Mouse (Mus musculus): Measurements from ENCODE around the gene Wif1. TPM values are rescaled to one million over a fixed set of nuclear protein-coding genes. Genes with fewer than 3 reads are reported as not detected.

The Wif1 gene
- 1 to 10 TPM; 2.2 to 5.2 (median 3.0) TPM for total RNA-seq (2022)

DNA sequence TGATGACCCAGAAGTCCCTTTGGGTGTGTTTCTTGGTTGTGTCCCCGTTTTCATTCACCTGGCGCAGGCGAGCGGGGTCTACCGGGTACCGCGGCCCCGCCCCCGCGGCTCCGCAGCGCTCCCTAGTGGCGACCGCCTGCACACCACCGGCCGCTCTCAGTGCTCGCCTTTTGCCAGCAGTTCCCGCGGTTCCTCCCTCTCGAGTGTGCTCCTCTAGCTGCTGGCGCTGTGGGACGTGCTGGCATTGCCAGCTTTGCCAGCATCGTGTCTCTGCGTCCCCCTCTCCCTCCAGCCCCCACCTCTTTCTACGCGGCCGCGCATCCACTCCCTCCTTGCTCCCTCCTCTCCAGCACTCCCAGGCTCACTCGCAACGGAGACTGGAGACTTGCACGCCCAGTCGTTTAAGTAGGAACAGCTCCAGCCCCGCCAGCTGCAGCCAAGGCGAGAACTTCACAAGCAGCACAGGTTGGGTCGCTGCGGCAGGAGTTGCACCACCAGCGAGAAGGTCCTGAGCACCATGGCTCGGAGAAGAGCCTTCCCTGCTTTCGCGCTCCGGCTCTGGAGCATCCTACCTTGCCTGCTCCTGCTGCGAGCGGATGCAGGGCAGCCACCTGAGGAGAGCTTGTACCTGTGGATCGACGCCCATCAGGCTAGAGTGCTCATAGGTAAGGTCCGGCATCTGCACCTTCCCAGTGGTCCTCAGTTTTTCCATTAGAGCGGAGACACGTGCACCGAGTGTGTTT lies at the start of gene Wif1:
TSS of gene Wif1 (plus strand) at position 135 of the 743 bp plus-strand sequence.
- peak; percentile 35 for DNase-seq (ENCODE audit: low spot score)

- no peak for DNase-seq (ENCODE audit: low spot score)
These were observed 31.6 kb upstream of the Wif1 start for GRCm38 (mm10) chr10:121002135-121002534.

DNA sequence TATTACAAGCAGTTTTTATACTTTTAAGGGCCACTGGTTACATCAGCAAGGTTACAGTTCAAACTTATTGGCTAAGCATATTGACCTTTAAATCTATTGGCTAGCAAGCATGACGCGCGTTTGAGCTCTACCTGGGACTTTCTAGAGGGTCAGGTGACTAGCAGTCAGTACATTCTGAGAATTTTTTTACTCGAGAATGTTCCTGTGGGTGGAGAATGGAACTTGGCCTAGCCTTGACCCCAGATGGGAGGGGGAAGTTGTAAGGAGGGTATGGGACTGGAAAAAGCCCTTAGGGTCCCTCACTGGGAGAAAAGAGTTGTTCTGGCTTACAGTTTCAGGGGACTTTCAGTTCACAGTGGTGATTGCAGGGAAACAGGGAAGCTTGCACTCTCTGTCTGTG lies 22.3 kb upstream of the Wif1 start:
- DNase-seq (ENCODE audit: low spot score), result no peak

GRCm38 (mm10) chr10:121016291-121016690 lies 17.5 kb upstream of the Wif1 start:
- DNase-seq (ENCODE audit: low spot score), result no peak

- DNase-seq (ENCODE audit: low spot score), result no peak
These were observed 16.9 kb upstream of the Wif1 start for GRCm38 (mm10) chr10:121016711-121017503.

GRCm38 (mm10) chr10:121022951-121023350 lies 10.8 kb upstream of the Wif1 start:
- DNase-seq (ENCODE audit: low spot score), result no peak

GRCm38 (mm10) chr10:121031802-121032201 lies 2.0 kb upstream of the Wif1 start:
- DNase-seq (ENCODE audit: low spot score), result peak; percentile 7

- DNase-seq (ENCODE audit: low spot score), result peak; percentile 61
These were observed 500 bp upstream of the Wif1 start for GRCm38 (mm10) chr10:121033128-121033791.

- no peak for DNase-seq (ENCODE audit: low spot score)
These were observed 798 bp downstream of the Wif1 start for GRCm38 (mm10) chr10:121034569-121034947.

DNA sequence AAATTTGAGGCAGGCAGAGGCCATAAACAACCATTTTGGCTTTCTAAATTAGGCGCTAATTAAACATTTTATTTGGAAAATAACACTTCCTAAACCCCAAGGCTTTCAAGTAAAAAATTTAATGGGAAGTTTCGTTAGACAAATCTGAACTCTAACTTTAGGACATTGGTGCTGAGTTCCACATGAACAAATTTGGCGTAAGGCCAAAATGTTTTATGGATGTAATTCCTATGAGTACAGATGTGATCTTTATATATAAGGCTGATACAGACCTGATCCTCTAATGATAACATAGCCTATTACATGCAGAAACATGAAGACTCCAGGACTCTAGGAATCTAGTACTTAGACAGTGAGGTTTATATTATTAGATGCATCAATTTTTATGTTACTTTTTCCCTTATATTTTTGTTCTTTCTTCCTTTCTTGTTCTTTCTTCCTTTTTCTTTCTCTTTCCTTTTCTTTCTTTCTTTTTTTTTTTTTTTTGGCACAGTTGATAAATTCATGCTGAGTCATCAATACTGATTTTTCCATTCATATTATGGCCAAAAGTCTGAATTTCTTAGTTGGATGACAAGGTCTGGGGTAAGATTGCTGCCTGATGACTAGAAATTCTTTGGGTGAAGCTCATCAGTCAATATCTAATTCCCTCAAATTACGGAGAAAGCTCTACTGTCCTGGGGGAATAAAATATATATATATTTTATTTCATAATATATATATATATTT lies 5.0 kb downstream of the Wif1 start:
- no peak for DNase-seq (ENCODE audit: low spot score)

GRCm38 (mm10) chr10:121040911-121041310 lies 7.2 kb downstream of the Wif1 start:
- DNase-seq (ENCODE audit: low spot score), result no peak

GRCm38 (mm10) chr10:121047440-121047839 lies 13.7 kb downstream of the Wif1 start:
- no peak for DNase-seq (ENCODE audit: low spot score)

DNA sequence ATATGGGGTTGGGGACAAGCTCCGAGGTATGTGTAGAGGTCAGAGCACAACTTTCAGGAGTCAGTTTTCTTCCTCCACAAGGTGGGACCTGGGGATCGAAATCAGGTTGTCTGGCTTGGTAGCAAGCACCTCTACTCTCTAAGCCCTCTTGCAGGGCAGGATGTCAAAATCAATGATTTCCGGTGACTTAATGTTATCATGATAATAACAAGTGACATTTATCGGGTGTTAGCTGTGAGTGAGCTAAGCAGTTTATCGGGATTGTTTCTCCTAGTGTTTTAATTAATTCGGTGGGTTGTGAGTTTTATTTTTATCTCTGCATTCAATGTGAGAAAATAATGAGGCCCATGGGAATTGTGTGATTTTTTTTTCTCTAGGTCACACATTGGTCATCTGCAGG lies 18.3 kb downstream of the Wif1 start:
- no peak for DNase-seq (ENCODE audit: low spot score)

DNA sequence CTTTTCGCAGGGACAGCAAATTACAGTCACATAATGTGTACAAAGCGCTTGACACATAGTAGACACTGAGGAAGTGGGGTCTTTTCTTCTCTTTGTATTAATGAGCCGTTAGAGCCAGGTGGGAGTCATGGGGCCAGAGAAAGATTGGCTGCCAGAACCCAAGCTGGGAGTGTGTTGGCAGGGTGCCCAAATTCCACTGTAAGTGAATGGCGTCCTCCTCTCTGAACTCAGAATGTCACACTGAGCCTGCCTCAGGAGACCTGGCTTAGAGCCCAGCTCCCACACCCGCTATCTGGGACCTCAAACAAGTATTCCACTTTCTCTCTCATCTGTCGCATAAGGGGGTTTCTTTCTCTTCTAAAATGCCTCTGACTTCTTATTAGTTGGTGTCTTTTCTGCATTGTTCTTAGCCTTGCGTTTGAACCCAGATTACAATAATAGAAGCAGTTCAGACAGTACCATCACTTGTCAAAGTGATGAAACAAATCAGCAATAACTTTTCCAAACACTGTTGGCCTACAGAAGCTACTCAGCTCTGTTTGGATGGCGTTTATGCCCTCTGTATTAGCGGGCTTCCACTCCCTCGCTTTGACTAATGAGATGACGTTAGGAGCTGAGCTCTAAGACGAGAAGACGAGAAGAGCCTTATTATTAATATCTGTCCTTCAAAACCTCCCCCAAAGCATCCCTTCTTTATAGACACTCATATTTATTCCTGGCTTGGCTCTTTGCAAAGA lies 21.9 kb downstream of the Wif1 start:
- DNase-seq (ENCODE audit: low spot score), result peak; percentile 70

DNA sequence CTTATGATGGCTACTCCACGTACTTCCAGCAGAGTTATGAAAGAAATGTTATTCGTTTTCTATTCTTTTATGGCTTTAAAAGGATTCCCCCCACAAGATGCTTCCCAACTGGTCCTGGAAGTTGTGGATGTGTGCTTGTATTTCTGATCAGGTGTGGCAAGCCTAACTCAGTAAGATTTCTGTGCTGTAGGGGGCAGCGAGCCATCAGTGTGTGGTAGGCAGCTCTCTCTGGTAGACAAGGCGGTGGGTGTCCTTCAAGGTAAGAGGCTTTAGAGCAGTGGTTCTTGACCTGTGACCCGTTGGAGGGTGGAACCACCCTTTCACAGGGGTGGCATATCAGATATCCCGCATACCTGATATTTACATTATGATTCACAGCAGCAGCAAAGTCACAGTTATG lies 23.1 kb downstream of the Wif1 start:
- no peak for DNase-seq (ENCODE audit: low spot score)

DNA sequence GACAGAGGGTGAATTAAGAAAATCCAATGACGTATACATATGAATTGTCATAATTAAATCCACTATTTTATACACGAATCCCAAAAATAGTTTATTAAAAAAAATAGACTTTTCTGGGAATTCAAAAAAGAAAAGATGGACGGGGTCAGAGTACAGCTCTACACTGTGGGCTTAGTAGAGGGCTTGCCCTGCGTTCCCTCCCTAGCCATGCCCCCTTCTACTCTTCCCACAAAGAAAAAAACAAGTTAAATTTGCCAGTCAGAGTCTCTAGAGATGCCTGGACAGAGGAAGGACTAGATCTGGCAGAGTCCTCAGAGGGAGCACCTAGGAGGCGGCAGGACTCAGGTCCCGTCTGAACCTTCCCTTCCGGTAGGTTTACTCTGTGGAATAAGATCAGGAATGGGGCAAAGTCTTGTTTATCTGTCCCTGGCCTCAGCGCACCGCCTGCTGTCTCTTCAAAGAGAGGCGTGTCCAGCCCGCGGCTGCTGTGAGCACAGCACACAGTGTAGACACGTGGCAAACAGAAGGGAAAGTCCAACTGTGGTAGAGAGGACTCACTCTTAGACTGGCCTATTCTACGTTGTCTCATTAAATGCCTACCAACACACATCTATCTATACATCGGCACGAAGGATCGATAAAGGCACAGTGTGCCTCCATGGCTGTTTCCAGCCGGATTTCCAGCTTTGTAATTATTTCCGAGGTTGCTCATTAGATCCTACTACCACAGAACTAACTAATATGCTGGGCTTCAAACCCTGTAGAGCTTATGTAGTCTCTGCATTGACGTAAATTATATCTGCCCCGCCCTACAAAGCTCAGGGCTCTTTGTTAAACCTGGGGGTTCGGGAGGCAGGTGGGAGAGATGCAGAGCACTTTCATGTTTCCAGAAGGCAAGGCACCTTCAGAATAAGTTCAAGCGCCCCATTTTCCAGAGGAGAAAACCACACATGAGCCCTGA lies 25.6 kb downstream of the Wif1 start:
- no peak for DNase-seq (ENCODE audit: low spot score)

GRCm38 (mm10) chr10:121061336-121061835 lies 27.6 kb downstream of the Wif1 start:
- DNase-seq (ENCODE audit: low spot score), result no peak

- DNase-seq (ENCODE audit: low spot score), result no peak
These were observed 28.9 kb downstream of the Wif1 start for GRCm38 (mm10) chr10:121062704-121063103.

DNA sequence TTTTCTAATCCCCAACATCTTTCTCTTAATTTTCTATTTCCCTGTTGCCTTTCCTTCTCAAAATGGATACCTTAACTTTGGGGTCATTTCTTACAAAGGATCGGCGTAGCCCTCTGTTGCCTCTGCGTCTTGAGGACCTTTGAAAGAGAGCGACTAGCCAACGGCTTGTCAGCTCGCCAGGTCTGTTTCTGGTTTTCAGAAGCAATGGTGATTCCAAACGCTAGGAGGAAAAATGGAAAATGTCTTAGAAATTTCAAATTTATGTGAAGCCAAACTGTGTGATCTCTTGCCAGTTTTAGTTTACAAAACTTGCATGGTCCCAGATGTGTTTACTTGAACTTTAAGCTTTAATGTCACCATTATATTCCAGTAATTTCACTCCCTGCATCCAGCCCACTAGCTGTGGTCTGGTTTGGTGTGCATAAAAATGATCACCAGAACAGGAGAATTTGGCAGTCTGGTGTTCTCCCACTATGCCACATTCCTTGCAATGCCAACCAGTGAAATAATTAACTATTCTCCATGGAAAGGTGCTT lies 33.7 kb downstream of the Wif1 start:
- no peak for DNase-seq (ENCODE audit: low spot score)
